Mouse (Mus musculus) erythroblast, embryonic 14.5 days (primary cell): ENCODE measurements around the gene Hyou1.

Source experiments
- GATA1 ChIP-seq: IDR thresholded peaks from 2 replicates; pipeline ENCODE4 v1.6.1; 2012; ENCODE audit warnings: low read length, inconsistent platforms, mixed read lengths
- TAL1 ChIP-seq: IDR thresholded peaks from 3 replicates; pipeline ENCODE4 v1.6.1; 2012; ENCODE audit warnings: low read length, inconsistent platforms, mixed read lengths

- TF ChIP-seq TAL1 (no peak), GATA1 (no peak)
Measured at GRCm38 (mm10) chr9:44343781-44344421, 35.4 kb upstream of the Hyou1 start, which contains the start of gene Hmbs.
